Mouse (Mus musculus): ENCODE measurements around the gene Cnbd2.

GRCm38 (mm10) chr2:156281227-156281626 is 30.9 kb upstream of the Cnbd2 start:
- TF ChIP-seq EP300 (IDR thresholded peaks at IDR 0.05; ENCODE audit: insufficient read depth, low read depth, low read length) (no peak), POLR2A (IDR thresholded peaks at IDR 0.05; ENCODE audit: insufficient read depth, low read length) (no peak), CTCF (IDR thresholded peaks at IDR 0.05; ENCODE audit: low read depth, low read length) (no peak)

Measured in ES-Bruce4 (cell line).